In the genomic region with DNA sequence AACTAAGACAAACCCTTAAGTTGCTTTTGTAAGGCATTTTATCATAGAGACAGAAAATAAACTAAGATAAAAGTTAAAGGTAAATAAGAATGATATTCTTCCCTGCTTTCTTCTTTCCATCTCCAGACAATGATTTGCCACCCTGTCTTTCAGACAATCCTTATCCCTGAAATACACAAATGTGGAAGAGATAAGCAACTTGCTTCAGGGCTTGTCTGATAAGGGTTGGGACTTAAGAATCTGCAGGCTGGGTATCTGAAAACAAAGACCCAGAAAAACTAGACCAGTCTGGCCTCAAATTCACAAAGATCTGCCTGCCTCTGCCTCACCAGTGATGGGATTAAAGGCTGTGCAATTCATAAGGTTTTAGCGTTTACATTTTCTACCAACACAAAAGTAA, we compare ENCODE assay signal across 20 mouse cellular contexts. TPM values are rescaled to one million over a fixed set of nuclear protein-coding genes. Genes with fewer than 3 reads are reported as not detected.
"Had no signal": no experiment of that assay in that cellular context is flagged by ENCODE, and none has a peak within 500 bp of the region (broad histone marks: within the 10 kb centered on the region; RNA-seq: fewer than 3 reads in every experiment).

No protein-coding gene starts in this region.

- DNase-seq: lung, postnatal 10 days; lung, postnatal 4 days; right cerebral cortex, postnatal 14 days; thymus, adult 2 months; thymus, postnatal 25 days; thymus, postnatal 4 days had no signal

- H3K4me3 ChIP-seq: neural tube, embryonic 12.5 days had no signal

- ATAC-seq: midbrain, embryonic 13.5 days; midbrain, embryonic 15.5 days had no signal

- H3K9me3 ChIP-seq: midbrain, embryonic 13.5 days; midbrain, embryonic 15.5 days; neural tube, embryonic 12.5 days; stomach, embryonic 15.5 days had no signal

- H3K27ac ChIP-seq: midbrain, embryonic 13.5 days; midbrain, embryonic 15.5 days; neural tube, embryonic 12.5 days; stomach, embryonic 15.5 days; stomach, postnatal 0 days had no signal

- H3K4me1 ChIP-seq: stomach, embryonic 15.5 days had no signal

- H3K9ac ChIP-seq: lung, embryonic 14.5 days; midbrain, embryonic 15.5 days; neural tube, embryonic 12.5 days; stomach, embryonic 15.5 days had no signal

- H3K36me3 ChIP-seq: midbrain, embryonic 13.5 days; midbrain, embryonic 15.5 days; neural tube, embryonic 12.5 days; stomach, embryonic 15.5 days had no signal

- H3K27me3 ChIP-seq: midbrain, embryonic 15.5 days; neural tube, embryonic 12.5 days; stomach, embryonic 15.5 days had no signal

RNA-seq across cellular contexts. Expression of gene Btn2a2, which starts 2.6 kb away (rescaled TPM):
- total RNA-seq: megakaryocyte, adult 5-6 weeks; monocyte, adult 5-6 weeks had no signal
- polyA plus RNA-seq: midbrain, embryonic 15.5 days; midbrain, postnatal 0 days; neural tube, embryonic 14.5 days; spleen, adult 2 months; urinary bladder, adult 2 months had no signal

RNA-seq across cellular contexts. Expression of gene Btn1a1, which starts 25.6 kb away (rescaled TPM):
- total RNA-seq: megakaryocyte, adult 5-6 weeks; midbrain, postnatal 0 days; monocyte, adult 5-6 weeks; neutrophil, adult 5-6 weeks had no signal
- polyA plus RNA-seq: midbrain, embryonic 11.5 days; neural tube, embryonic 12.5 days; stomach, postnatal 0 days; urinary bladder, adult 2 months had no signal

RNA-seq across cellular contexts. Expression of gene Hist1h2af, which starts 42.4 kb away (rescaled TPM):
- total RNA-seq: monocyte, adult 5-6 weeks had no signal
- polyA plus RNA-seq: midbrain, embryonic 15.5 days; neural tube, embryonic 14.5 days had no signal

RNA-seq across cellular contexts. Expression of gene Hist1h3g, which starts 44.0 kb away (rescaled TPM):
- total RNA-seq: monocyte, adult 5-6 weeks; neutrophil, adult 5-6 weeks had no signal
- polyA plus RNA-seq: midbrain, embryonic 15.5 days; midbrain, postnatal 0 days had no signal
